Mouse (Mus musculus) embryo, embryonic 9.5 days (tissue): ENCODE measurements at regions not wholly inside any gene's neighbourhood (a gene's known extent, or its start where the extent isn't known, plus 50 kb on each side); places are given as distances from the start of the nearest gene placed in this dataset.
A peak's percentile ranks its signal among the peaks of the same experiment; 100 is the strongest.

Experiments used
- DNase-seq: peaks from one replicate; pipeline ENCODE4 v3.0.0-alpha.2; 2017; ENCODE audit errors: extremely low spot score

GRCm38 (mm10) chr14:46529086-46529715, 138.7 kb upstream of the Bmp4 start:
- no peak for DNase-seq

- no peak for DNase-seq
These were observed 126.8 kb upstream of the Bmp4 start for GRCm38 (mm10) chr14:46517258-46517657.

- DNase-seq, result no peak
These were observed 125.8 kb upstream of the Bmp4 start for GRCm38 (mm10) chr14:46516285-46516684.

GRCm38 (mm10) chr14:46514262-46514932, 123.9 kb upstream of the Bmp4 start:
- no peak for DNase-seq

GRCm38 (mm10) chr14:46512118-46512517, 121.6 kb upstream of the Bmp4 start:
- no peak for DNase-seq

GRCm38 (mm10) chr14:46508871-46509270, 118.4 kb upstream of the Bmp4 start:
- DNase-seq, result no peak

GRCm38 (mm10) chr14:46505266-46505665, 114.8 kb upstream of the Bmp4 start:
- DNase-seq, result no peak

GRCm38 (mm10) chr14:46491601-46492000, 101.1 kb upstream of the Bmp4 start:
- peak; percentile 12 for DNase-seq

GRCm38 (mm10) chr14:46491182-46491581, 100.7 kb upstream of the Bmp4 start:
- DNase-seq, result peak; percentile 1

GRCm38 (mm10) chr14:46487551-46487950, 97.1 kb upstream of the Bmp4 start:
- no peak for DNase-seq

- no peak for DNase-seq
These were observed 89.9 kb upstream of the Bmp4 start for GRCm38 (mm10) chr14:46480396-46480795.

GRCm38 (mm10) chr14:46475945-46476344, 85.5 kb upstream of the Bmp4 start:
- DNase-seq, result no peak

GRCm38 (mm10) chr14:46462967-46463366, 72.5 kb upstream of the Bmp4 start:
- no peak for DNase-seq

GRCm38 (mm10) chr14:46461960-46462359, 71.5 kb upstream of the Bmp4 start:
- DNase-seq, result no peak

GRCm38 (mm10) chr14:46454500-46454899, 64.0 kb upstream of the Bmp4 start:
- DNase-seq, result no peak

- no peak for DNase-seq
These were observed 51.2 kb upstream of the Bmp4 start for GRCm38 (mm10) chr14:46441696-46442095.
